Mouse (Mus musculus): ENCODE results near the gene Icam5.

Icam5 gene

DNA sequence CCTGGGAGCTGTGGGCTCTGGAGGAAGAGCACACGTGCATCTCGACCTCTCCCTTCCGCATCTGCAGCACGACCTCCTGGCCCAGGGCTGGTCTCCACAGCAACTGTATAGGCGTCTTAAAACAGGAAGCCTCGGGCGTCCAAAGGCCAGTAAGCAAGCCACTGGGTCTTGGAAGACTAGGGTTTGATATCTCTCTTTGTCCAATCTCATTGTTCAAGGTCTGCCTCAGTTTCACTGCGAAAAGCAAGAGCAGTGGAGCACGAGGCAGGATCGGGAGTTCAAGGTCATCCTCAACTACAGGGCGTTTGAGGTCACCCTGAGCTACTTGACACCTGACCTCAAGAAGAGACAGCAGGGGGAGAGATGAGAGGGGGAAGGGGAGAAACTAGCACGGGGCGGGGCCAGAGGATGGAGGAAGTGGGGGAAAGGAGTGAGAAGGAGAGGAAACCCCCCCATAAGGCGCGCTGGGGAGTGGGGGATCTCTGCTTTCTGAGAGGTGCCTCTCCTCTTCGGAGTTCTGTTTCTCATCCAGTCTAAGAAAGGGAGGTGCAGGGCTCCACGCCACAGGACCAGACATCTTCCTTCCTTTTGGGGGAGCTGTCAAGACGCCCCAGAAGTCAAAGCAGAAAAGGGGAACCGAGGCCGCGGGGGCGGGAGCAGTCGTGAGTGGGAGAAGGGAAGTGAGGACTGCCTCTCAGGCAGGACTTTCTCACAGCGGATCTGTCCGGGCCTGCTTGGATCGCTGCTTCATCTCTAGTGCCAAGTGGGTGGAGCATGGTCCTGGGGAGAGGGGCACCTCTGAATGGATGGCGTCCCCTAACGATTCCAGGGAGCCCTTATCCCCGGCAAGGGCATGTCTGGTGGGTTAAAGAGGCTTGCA is 16.9 kb upstream of the Icam5 start:
- DNase-seq, result no peak

DNA sequence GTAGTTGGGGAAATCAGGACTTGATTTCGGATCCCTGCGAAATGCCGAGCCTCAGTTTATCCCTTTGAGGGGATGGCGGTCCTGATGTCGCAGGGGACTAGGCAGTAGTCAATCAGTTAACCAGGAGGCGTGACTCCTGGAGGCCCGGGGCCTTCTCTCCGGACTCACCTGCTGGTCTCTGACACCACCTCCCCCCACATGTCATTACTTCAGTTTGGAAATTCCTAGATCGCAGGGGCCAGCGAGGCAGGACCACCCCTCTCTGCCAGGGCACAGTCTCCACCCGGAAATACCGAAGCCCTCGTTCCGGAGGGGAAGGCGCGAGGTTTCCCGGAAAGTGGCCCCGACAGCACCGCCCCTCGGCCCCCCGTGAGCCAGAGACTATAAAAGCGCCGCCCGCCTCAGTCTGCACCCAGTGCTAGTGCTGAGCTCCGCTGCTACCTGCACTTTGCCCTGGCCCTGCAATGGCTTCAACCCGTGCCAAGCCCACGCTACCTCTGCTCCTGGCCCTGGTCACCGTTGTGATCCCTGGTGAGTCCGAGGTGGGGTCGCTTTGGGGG is 16.2 kb upstream of the Icam5 start, which contains the start of gene Icam1:
Icam1 (plus strand) TSS at position 415 of the 560 bp plus-strand sequence.
- no peak for DNase-seq

DNA sequence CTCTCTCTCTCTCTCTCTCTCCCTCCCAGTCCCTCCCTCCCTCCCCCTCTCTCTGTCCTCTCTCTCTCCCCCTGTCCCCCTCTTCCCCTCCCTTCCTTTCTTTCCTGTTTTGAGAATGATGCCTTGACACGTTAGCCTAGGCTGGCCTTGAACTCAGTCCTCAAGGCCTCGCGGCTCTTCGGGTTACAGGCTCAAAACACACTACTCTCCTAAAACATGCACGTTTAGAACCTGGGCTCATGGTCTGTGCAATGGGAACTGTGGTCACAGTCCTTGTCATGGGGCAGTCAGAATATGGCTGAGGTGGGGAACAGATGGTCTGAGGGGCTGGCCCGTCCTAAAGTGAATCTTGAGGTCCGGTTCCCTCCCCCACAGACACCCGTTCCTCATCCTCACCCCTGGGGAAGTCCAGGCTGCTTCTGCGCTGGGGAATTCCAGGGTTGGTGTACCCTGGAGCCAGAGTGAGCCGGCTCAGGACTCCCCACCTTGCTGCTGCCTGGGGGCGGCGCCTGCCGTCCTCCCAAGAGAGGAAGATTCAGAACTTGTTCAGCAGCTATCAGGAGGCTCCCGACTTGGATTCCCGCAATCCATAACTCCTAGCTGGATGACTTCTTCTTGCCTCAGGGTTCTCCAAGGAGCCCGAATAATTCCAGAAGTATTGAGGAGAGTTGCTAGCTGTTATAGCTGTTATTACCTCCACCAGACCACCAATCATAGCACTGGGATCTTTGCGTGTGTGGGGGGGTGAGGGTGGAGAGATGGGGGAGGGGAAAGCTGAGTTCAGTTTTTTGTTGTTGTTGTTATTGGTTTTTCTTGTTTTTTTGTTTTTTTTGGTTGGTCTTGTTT is 15.3 kb upstream of the Icam5 start:
- no peak for DNase-seq

DNA sequence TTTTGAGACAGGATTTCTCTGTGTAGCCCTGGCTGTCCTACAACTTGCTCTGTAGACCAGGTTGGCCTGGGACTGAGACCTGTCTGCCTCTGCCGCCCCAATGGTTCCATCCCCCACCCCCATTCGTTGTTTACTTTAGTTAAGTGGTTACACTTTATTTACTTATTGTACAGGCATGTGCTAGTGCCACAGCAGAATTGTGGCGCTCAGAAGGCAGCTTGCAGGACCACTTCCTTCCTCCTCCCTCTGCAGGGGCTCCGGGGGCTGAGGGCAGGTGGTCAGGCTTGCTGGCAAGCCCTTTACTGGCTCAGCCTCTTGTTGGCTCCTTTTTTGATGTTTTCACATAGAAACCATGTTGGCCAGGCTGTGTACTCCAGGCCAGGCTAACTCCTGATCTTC is 14.7 kb upstream of the Icam5 start:
- no peak for DNase-seq

DNA sequence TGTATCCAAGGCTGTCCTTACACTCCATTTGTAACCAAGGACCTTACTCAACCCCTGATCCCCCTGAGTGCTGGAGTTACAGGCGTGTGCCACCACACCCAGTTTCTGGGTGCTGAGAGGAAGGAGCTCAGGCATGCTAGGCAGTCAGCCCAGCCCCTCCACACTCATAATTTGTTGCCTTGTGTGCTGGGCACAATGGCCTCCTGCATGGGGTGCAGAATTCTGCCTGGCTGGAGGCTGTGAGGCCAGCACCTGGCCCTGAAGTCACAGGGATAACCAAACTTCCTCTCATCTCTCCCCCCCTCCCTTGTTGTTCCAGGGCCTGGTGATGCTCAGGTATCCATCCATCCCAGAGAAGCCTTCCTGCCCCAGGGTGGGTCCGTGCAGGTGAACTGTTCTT is 13.3 kb upstream of the Icam5 start:
- no peak for DNase-seq

DNA sequence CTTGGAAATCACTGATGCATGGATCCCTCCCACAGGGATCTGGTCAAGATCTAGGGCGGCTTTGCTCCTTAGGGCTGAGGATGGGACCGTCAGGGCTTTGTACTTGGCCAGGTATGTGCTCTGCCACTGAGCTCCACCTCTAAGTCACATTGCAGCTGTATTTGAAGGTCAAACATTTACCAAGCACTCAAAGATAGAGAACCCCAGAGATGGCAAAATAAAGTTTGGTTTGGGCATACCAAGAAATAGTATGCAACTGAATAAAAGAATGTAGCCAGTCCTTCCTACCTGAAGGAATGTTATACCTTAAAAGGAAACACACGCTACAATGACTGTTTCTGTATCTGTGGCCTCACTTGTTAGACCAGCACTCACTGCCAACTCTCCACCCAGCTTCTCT is 10.5 kb upstream of the Icam5 start:
- no peak for DNase-seq

DNA sequence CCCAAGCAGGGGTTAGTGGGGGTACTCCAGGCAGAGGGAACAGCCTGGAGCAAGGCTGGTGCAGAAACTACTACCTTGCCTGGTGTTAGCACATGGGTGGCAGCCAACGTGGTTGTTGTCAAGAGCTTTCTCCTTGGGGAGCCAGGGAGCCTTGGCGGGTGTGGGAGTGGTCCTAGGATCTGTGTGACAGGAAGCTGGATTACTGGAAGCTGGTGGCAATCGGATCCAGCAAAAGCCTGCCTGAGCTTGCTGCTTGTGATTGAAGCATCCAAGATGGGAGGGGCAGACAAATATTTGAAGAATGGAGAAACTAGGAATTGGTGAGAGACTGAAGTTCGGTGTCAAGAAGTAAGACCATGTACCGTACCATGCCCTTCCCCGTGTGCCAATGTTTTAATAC is 9.6 kb upstream of the Icam5 start:
- DNase-seq, result no peak

DNA sequence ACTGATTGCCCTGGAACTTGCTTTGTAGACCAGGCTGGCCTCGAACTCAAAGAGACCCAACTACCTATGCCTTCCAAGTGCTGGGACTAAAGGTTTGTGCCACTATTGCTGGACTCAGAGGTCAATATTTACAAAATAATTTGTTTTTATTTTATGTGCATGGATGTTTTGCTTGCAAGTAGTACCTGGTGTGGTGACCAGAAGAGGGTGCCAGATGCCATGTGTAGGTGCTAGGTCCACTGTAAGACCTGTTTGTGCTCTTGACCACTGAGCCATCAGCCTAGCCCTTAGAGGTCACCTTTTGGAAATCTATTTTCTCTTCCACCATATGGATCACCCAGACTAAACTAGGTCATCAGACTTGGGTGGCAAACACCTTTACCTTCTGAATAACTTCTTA is 9.1 kb upstream of the Icam5 start:
- DNase-seq, result no peak

DNA sequence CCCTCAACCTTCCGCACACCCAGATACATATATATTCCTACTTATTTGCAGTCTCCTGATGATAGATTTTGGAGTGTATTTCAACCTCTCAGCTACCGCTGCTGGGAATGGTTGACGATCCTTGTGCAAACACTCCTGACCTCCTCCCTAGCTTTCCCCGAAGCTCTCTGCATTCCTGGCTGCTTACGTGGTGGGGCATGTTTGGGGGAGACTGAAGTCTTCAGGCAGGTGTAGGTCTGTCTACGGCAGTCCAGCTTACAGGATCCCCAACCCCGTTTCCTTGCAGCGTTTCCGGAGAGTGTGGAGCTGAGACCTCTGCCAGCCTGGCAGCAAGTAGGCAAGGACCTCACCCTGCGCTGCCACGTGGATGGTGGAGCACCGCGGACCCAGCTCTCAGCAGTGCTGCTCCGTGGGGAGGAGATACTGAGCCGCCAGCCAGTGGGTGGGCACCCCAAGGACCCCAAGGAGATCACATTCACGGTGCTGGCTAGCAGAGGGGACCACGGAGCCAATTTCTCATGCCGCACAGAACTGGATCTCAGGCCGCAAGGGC is 6.5 kb upstream of the Icam5 start:
- no peak for DNase-seq

DNA sequence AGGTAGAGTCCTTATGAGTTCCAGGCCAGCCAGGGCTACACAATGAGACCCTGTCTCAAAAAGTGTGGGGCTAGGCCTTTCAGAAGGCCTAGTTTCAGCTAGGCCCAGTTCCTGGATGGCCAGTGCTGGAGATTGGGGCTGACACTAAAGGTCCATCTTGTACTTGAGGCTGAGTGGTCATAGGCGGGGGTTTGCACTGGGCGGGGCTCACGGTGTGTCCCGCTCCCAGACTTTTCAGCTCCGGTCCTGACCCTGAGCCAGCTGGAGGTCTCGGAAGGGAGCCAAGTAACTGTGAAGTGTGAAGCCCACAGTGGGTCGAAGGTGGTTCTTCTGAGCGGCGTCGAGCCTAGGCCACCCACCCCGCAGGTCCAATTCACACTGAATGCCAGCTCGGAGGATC is 5.0 kb upstream of the Icam5 start:
- no peak for DNase-seq

DNA sequence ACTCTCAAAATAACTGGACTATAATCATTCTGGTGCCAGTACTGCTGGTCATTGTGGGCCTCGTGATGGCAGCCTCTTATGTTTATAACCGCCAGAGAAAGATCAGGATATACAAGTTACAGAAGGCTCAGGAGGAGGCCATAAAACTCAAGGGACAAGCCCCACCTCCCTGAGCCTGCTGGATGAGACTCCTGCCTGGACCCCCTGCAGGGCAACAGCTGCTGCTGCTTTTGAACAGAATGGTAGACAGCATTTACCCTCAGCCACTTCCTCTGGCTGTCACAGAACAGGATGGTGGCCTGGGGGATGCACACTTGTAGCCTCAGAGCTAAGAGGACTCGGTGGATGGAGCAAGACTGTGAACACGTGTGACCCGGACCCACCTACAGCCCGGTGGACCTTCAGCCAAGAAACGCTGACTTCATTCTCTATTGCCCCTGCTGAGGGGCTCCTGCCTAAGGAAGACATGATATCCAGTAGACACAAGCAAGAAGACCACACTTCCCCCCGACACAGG is 4.0 kb upstream of the Icam5 start:
- no peak for DNase-seq

DNA sequence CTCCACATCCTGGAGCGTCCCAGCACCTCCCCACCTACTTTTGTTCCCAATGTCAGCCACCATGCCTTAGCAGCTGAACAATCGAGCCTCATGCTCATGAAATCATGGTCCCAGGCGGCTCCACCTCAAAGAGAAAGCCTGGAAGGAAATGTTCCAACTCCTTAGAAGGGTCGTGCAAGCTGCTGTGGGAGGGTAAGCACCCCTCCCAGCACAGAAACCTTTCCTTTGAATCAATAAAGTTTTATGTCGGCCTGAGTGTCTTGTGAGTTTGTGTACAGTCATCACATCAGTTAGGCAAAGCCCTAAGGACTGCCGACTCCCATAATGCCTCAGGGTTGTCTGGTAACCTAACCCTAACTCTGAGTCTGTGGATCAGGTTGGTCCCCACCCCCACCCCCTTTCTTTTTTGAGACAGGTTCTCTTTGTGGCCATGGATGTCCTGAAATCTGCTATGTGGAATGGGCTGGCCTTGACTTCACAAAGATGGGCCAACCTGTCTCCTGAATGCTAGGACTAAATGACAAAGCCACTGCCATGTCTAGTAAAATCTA is 3.2 kb upstream of the Icam5 start:
- DNase-seq, result no peak

DNA sequence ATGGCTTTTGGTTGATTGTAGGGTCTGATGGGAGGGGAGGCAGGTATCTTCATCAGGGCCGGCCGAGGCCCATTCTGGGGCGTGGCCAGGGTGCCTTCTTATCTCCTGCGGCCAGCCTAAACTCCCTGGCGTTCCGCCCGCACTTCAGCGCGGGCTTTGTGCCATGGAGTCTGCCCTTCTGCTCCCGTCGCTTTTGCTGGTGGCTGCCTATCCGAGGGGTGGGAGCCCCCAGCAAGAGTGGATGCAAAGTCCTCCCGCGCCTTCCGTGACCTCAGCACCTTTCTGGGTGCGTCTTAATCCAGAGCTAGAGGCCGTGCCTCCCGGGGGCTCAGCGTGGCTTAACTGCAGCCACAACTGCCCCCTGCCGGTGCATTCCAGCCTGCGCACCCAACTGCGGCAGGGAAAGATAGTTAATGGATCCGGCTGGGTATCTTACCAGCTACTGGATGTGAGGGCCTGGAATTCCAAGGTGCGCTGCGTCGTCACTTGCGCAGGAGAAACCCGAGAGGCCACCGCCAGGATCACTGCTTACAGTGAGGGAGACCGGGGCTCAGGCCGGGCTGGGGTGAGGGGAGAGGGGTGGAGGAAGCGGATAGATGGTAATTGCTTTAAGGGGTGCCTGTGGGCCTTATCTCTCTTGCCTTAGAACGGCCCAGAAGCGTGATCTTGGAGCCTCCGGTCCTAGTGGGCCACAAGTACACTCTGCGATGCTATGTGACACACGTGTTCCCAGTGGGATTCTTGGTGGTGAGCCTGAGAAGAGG is 2.4 kb upstream of the Icam5 start, which contains the start of gene Icam4:
Icam4 (plus strand) TSS at position 83 of the 764 bp plus-strand sequence.
- peak; percentile 52 for DNase-seq

DNA sequence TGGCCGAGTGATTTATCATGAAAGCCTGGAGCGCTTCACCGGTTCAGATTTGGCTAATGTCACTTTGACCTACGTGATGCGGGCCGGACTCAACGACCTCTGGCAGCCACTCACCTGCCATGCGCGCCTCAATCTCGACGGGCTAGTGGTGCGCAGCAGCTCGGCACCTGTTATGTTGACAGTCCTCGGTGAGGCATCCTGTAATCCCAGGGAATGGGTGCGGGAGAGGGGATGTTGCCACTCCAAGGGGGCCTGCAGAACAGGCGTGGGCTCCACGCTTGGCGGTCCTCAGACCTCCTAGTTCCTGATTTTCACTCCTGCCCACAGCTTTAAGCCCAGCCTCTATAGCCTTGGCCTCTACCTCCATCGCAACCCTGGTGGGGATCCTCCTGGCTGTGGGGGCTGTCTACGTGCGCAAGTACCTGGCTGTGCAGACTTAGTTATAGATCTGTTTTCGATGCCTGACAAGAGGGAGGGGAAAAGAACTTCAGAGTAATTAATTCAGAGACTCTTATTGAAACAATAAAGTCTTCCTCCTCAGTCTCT is 1.7 kb upstream of the Icam5 start:
- no peak for DNase-seq

DNA sequence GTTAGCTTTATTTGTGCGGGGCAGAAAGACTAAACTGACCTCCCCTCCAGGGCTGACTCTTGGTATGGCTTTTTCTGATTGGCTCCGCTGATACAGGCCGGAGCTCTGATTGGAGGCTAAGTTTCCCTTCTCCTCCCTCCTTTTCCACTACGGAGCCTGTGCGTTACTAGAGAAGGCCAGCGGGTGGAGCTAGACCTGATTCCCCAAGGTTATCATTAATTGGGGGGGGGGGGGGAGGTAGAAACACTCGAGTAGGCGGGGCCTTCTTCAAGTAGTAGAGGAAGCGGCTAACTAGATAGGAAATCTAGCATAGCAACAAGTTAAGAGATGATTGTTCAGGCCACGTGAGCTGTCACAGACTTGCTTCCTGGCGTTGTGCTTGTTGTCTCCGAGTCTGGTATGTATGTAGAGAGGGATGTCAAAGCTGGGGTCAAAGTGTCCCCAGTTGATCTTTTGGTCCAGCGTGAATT is 1.1 kb upstream of the Icam5 start:
- DNase-seq, result peak; percentile 60

DNA sequence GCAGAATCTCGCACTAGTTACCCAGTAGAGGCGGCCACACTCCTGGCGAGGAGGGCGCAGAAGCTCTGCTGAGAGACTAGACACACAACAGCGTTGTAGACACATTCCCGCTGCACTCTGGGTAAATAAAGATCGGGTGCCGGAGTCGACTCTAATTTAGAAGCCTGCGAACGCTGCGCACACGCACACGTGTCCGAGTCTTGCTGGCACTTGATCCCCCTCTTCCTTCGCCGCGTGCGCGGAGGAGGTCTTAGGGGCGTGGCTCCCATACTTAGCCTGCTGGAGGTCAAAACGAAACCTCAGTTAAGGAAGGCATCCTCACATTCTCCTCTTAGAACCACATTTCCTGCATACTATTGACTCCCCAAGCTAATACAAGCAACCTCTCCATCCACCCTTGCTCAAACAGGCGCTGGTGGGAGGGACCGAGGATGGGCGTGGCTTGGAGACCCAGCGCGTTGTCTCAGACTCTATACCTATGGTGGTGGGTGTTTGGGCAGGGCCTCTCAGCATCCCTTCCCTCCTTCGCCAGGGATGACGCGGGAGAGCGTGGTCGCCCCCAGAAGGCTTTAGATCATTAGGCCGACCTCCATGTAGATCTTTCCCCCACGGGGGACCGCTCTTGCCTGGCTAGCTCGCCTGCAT is 500 bp upstream of the Icam5 start:
- peak; percentile 25 for DNase-seq

DNA sequence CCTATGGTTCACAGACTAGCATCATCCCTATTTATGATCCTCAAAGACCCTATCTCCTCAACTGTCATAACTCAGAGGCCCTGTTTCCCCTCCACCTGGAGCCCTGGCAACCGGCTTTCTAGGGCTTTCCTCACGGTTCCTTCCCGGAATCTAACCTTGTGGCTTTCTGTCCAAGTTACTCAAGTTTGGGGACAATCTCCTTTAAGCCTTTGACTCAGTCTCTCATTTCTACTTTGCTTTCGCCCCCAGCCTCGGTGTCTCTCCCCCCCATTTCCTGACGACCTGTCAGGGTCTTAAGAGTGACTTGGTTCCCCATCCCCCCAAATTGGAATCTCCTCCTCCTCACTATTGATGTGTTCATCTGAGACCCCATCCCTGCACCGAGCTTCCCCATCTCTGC is 618 bp downstream of the Icam5 start:
- DNase-seq, result no peak

DNA sequence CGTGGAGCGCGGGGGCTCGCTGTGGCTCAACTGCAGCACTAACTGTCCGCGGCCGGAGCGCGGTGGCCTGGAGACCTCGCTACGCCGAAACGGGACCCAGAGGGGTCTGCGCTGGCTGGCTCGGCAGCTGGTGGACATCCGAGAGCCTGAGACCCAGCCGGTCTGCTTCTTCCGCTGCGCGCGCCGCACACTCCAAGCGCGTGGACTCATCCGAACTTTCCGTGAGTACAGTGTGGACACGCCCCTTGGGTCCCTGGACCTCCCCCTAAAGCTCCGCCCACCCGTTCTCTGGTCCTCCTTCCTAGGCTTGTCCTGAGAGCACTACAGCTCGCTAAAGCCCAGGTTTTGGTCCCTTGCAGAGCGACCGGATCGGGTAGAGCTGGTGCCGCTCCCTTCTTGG is 1.3 kb downstream of the Icam5 start:
- no peak for DNase-seq

DNA sequence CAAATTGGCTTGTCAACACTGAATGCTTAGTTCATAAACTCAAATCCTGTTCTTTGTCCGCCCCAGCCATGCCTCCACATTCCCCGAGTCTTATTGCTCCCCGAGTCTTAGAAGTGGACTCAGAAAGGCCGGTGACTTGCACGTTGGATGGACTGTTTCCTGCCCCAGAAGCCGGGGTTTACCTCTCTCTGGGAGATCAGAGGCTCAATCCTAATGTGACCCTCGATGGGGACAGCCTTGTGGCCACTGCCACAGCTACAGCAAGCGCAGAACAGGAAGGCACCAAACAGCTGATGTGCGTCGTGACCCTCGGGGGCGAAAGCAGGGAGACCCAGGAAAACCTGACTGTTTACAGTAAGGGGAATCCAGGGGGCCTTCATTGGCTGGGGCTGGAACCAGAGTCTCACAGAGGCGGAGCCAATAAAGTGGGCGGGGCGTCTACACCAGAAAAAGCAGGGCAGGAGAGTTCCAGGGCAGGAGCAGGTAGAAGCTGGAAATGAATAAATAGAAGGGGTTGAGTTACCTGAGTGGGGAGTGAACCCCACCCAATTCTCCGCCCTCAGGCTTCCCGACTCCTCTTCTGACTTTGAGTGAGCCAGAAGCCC is 2.7 kb downstream of the Icam5 start:
- DNase-seq, result no peak

DNA sequence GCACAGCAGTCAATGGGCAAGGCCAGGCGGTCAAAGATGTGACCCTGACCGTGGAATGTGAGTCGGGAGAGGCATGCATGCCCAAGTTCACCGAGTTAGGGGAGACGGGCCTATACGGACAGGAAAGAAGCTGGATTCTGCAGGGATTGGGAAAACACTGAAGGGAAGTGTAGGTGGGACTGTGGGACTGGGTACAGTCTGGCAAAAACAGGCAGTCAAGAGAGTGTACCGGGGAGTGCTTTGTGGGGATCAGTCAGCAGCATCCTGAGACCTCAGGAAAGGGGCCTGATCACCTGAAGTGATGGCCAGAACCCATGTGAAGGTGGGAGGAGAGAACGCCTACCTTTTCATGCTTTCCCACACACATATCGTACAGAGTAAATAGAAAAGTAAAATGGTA is 3.7 kb downstream of the Icam5 start:
- no peak for DNase-seq

DNA sequence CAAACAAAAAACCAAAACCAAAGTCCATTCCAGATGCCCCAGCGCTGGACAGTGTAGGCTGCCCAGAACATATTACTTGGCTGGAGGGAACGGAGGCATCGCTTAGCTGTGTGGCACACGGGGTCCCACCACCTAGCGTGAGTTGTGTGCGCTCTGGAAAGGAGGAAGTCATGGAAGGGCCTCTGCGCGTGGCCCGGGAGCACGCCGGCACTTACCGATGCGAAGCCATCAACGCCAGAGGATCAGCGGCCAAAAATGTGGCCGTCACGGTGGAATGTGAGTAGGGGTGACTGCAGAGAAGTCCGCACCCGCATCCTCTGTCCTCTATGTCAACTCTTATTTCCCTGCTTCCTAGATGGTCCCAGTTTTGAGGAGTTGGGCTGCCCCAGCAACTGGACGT is 4.3 kb downstream of the Icam5 start:
- DNase-seq, result no peak
